Mouse (Mus musculus): ENCODE data around the gene Pax8. TPM values are rescaled to one million over a fixed set of nuclear protein-coding genes. Genes with fewer than 3 reads are reported as not detected.

Pax8 gene
- polyA plus RNA-seq, 1 experiment from 2014 or later = 0.09 TPM

DNA sequence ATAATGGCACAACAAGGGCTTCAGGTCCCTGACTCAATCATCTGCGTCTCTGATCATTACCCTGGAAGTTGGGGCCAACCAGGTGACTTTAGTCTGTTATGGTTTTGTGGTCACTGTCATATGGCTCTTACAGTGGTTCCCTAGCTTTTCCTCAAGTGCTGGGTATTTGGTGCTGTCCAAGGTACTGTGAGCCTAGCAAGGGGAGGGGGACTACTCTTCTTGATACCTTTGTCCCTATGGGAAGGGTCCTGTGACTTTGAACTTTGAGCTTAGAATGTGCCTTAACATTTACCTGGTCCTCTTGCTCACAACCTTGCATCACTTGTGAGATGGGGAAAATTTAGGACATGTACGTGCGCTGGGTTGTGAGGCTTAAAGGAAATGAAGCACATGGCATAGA, 13.3 kb upstream of the Pax8 start:
- Histone ChIP-seq H3K27me3 (ENCODE audit: control insufficient read depth, insufficient read depth, low read length) (no peaks in the 10 kb centered on the region), H3K4me1 (ENCODE audit: control insufficient read depth, insufficient read depth, low read length) (no peaks in the 10 kb centered on the region), H3K4me2 (replicated peaks; ENCODE audit: low read depth, low read length) (no peak overlapping the region), H3K9me3 (ENCODE audit: control insufficient read depth, low read depth, low read length) (no peaks in the 10 kb centered on the region), H3K9ac (replicated peaks; ENCODE audit: low read depth, low read length) (no peak overlapping the region), H3K4me3 (ENCODE audit: low read depth, low read length) (no peak overlapping the region), H3K36me3 (ENCODE audit: control insufficient read depth, insufficient read depth, low read length) (no peaks in the 10 kb centered on the region), H3K27ac (ENCODE audit: low read length) (no peak overlapping the region)
- no peak for ATAC-seq (ENCODE audit: insufficient number of reproducible peaks, insufficient read depth, low FRiP score, low read depth)
- 57% methylated on average over 3 of the region's 3 CpGs for WGBS

DNA sequence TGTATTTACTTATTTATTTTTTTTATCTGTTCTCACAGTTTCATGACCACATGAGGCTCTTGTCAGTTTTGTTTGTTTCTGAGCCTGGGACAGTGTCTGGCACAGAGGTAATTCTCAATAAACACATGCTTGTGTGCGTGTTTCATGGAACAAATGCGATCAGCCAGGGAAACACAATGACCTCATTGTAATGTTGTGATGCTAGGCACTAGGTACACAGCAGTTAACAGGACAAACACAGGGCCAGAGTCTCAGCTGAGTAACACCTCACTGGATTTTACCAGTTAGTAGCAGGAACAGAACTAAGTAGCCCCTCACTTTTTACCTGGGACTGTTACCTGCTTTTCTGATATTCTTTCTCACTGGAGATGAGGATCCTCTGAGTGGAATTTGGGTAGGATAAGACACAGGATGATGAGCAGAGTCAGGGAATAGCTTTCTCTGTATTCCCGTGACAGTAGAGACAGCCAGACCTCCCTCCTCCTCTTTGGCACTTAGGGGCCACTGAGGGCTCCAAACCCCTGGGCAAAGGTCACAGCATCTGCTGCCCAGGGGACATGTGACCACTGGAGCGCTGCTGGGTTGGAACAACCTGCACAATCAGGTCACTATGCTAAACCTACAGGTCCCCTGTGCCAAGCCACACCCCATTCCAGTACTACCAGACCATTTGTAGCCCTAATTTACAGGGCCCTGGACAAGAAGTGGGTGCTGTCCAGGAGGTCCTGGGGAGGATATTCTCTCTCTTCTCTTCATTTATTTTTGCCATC, 11.8 kb upstream of the Pax8 start:
- Histone ChIP-seq H3K36me3 (ENCODE audit: control insufficient read depth, insufficient read depth, low read length) (no peaks in the 10 kb centered on the region), H3K4me1 (ENCODE audit: control insufficient read depth, insufficient read depth, low read length) (no peaks in the 10 kb centered on the region), H3K27me3 (ENCODE audit: control insufficient read depth, insufficient read depth, low read length) (no peaks in the 10 kb centered on the region), H3K9me3 (ENCODE audit: control insufficient read depth, low read depth, low read length) (no peaks in the 10 kb centered on the region), H3K4me3 (ENCODE audit: low read depth, low read length) (no peak overlapping the region), H3K9ac (replicated peaks; ENCODE audit: low read depth, low read length) (no peak overlapping the region), H3K4me2 (replicated peaks; ENCODE audit: low read depth, low read length) (no peak overlapping the region), H3K27ac (ENCODE audit: low read length) (no peak overlapping the region)
- no peak for ATAC-seq (ENCODE audit: insufficient number of reproducible peaks, insufficient read depth, low FRiP score, low read depth)
- WGBS = 67% methylated on average over 4 of the region's 4 CpGs

- Histone ChIP-seq H3K27me3 (ENCODE audit: control insufficient read depth, insufficient read depth, low read length) (no peaks in the 10 kb centered on the region), H3K4me2 (replicated peaks; ENCODE audit: low read depth, low read length) (no peak overlapping the region), H3K36me3 (ENCODE audit: control insufficient read depth, insufficient read depth, low read length) (no peaks in the 10 kb centered on the region), H3K4me3 (ENCODE audit: low read depth, low read length) (no peak overlapping the region), H3K9ac (replicated peaks; ENCODE audit: low read depth, low read length) (no peak overlapping the region), H3K9me3 (ENCODE audit: control insufficient read depth, low read depth, low read length) (no peaks in the 10 kb centered on the region), H3K4me1 (ENCODE audit: control insufficient read depth, insufficient read depth, low read length) (no peaks in the 10 kb centered on the region), H3K27ac (ENCODE audit: low read length) (no peak overlapping the region)
- no peak for ATAC-seq (ENCODE audit: insufficient number of reproducible peaks, insufficient read depth, low FRiP score, low read depth)
- WGBS = 79% methylated on average over 4 of the region's 4 CpGs
Observed at GRCm38 (mm10) chr2:24485398-24485797, 10.0 kb upstream of the Pax8 start.

DNA sequence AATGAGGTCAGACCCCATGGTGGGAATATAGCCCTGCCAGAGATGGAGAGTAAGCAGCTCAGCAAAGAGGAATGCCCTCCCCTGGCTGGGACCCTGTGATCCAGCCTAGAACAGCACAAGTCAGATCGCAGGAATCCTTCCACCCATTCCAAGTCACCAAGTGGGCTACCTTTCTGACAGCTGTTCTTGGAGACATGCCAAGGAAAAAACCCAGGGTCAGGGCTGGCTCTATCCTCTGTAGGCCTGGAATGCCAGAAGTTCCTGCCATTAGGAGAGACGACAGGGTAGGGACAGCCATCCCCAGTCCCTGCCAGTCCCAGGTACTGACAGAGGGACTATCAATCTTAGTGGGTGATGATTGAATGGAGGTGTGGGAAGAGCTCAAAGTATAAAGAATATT, 4.5 kb upstream of the Pax8 start:
- Histone ChIP-seq H3K27me3 (ENCODE audit: control insufficient read depth, insufficient read depth, low read length) (peaks cover 12% of the 10 kb centered on the region), H3K9me3 (ENCODE audit: control insufficient read depth, low read depth, low read length) (no peaks in the 10 kb centered on the region), H3K4me3 (ENCODE audit: low read depth, low read length) (no peak overlapping the region), H3K4me1 (ENCODE audit: control insufficient read depth, insufficient read depth, low read length) (no peaks in the 10 kb centered on the region), H3K9ac (replicated peaks; ENCODE audit: low read depth, low read length) (no peak overlapping the region), H3K4me2 (replicated peaks; ENCODE audit: low read depth, low read length) (no peak overlapping the region), H3K36me3 (ENCODE audit: control insufficient read depth, insufficient read depth, low read length) (no peaks in the 10 kb centered on the region), H3K27ac (ENCODE audit: low read length) (no peak overlapping the region)
- no peak for ATAC-seq (ENCODE audit: insufficient number of reproducible peaks, insufficient read depth, low FRiP score, low read depth)
- WGBS = 51% methylated on average over 2 of the region's 2 CpGs

GRCm38 (mm10) chr2:24479151-24479550, 3.8 kb upstream of the Pax8 start:
- Histone ChIP-seq H3K9ac (replicated peaks; ENCODE audit: low read depth, low read length) (no peak overlapping the region), H3K4me2 (replicated peaks; ENCODE audit: low read depth, low read length) (no peak overlapping the region), H3K9me3 (ENCODE audit: control insufficient read depth, low read depth, low read length) (no peaks in the 10 kb centered on the region), H3K27me3 (ENCODE audit: control insufficient read depth, insufficient read depth, low read length) (peaks cover 16% of the 10 kb centered on the region), H3K4me3 (ENCODE audit: low read depth, low read length) (no peak overlapping the region), H3K36me3 (ENCODE audit: control insufficient read depth, insufficient read depth, low read length) (no peaks in the 10 kb centered on the region), H3K4me1 (ENCODE audit: control insufficient read depth, insufficient read depth, low read length) (no peaks in the 10 kb centered on the region), H3K27ac (ENCODE audit: low read length) (peak overlapping the region; percentile 29; the same call in 1 of the 2 replicates)
- no peak for ATAC-seq (ENCODE audit: insufficient number of reproducible peaks, insufficient read depth, low FRiP score, low read depth)
- 11% methylated on average over 1 of the region's 1 CpGs for WGBS

- Histone ChIP-seq H3K27me3 (ENCODE audit: control insufficient read depth, insufficient read depth, low read length) (peaks cover 20% of the 10 kb centered on the region), H3K9ac (replicated peaks; ENCODE audit: low read depth, low read length) (no peak overlapping the region), H3K4me1 (ENCODE audit: control insufficient read depth, insufficient read depth, low read length) (0 out of 2 replicates have a peak, but pooled peaks cover 2% of the 10 kb centered on the region), H3K27ac (ENCODE audit: low read length) (peak overlapping the region; percentile 29; the same call in 1 of the 2 replicates), H3K9me3 (ENCODE audit: control insufficient read depth, low read depth, low read length) (no peaks in the 10 kb centered on the region), H3K4me2 (replicated peaks; ENCODE audit: low read depth, low read length) (no peak overlapping the region), H3K4me3 (ENCODE audit: low read depth, low read length) (no peak overlapping the region), H3K36me3 (ENCODE audit: control insufficient read depth, insufficient read depth, low read length) (no peaks in the 10 kb centered on the region)
- no peak for ATAC-seq (ENCODE audit: insufficient number of reproducible peaks, insufficient read depth, low FRiP score, low read depth)
- 66% methylated on average over 4 of the region's 4 CpGs for WGBS
Observed at GRCm38 (mm10) chr2:24478611-24479010, 3.2 kb upstream of the Pax8 start.

DNA sequence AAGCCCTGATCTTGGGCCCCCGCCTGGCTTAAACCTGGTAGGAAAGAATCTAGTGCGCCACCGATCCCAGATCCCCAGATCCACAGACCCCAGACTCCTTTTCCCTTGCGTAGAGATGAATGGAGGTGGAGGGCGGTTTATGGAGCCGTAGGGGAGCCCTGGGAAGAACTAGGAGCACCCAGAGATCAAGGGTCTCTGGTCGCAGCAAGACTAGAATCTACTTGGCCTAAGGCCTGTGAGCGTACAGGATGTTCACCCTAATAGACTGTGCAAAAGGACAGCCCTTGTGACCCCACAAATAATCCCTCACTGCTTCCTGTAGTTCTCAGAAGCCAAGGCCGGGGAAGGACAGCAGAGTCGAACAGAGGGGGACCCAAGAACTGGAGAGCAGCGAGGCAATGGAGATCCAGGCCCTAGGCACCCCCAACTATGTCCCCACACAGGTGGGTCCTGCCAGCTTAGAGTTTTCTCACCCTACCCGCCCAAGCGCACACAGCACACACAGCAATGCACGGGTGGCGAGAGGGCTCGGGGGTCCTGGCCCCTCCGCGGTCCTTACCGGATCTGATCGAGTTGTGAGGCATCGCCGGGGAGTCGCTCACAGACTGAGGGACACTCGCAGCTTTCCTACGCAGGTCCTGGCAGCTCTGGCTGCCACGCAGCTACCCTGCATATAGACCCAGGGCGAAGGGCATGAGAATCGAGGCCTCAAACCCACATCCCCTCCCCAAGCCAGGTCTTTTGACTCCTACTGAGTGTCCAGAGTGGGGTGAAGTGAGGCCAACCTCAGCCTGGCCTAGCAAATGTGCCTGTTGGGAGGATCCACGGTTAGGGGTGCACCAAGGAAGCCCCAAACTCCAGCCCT, 653 bp downstream of the Pax8 start:
- peaks cover 23% of the 10 kb centered on the region for H3K27me3 ChIP-seq (ENCODE audit: control insufficient read depth, insufficient read depth, low read length)
- H3K9me3 ChIP-seq (ENCODE audit: control insufficient read depth, low read depth, low read length) = no peaks in the 10 kb centered on the region
- 40% methylated on average over 29 of the region's 29 CpGs for WGBS
- no peak overlapping the region for H3K27ac ChIP-seq (ENCODE audit: low read length)
- peak overlapping the region; percentile 19; the same call in 1 of the 2 replicates for H3K4me3 ChIP-seq (ENCODE audit: low read depth, low read length)
- no peak for ATAC-seq (ENCODE audit: insufficient number of reproducible peaks, insufficient read depth, low FRiP score, low read depth)
- H3K4me1 ChIP-seq (ENCODE audit: control insufficient read depth, insufficient read depth, low read length) = 0 out of 2 replicates have a peak, but pooled peaks cover 2% of the 10 kb centered on the region
- H3K9ac ChIP-seq (replicated peaks; ENCODE audit: low read depth, low read length) = no peak overlapping the region
- peak overlapping the region; percentile 44 for H3K4me2 ChIP-seq (replicated peaks; ENCODE audit: low read depth, low read length)
- no peaks in the 10 kb centered on the region for H3K36me3 ChIP-seq (ENCODE audit: control insufficient read depth, insufficient read depth, low read length)

GRCm38 (mm10) chr2:24473641-24474511, 1.5 kb downstream of the Pax8 start:
- Histone ChIP-seq H3K9me3 (ENCODE audit: control insufficient read depth, low read depth, low read length) (no peaks in the 10 kb centered on the region), H3K27me3 (ENCODE audit: control insufficient read depth, insufficient read depth, low read length) (peaks cover 23% of the 10 kb centered on the region), H3K4me2 (replicated peaks; ENCODE audit: low read depth, low read length) (peak overlapping the region; percentile 44), H3K27ac (ENCODE audit: low read length) (no peak overlapping the region), H3K4me3 (ENCODE audit: low read depth, low read length) (peak overlapping the region; percentile 19), H3K9ac (replicated peaks; ENCODE audit: low read depth, low read length) (no peak overlapping the region), H3K36me3 (ENCODE audit: control insufficient read depth, insufficient read depth, low read length) (no peaks in the 10 kb centered on the region), H3K4me1 (ENCODE audit: control insufficient read depth, insufficient read depth, low read length) (0 out of 2 replicates have a peak, but pooled peaks cover 2% of the 10 kb centered on the region)
- ATAC-seq (ENCODE audit: insufficient number of reproducible peaks, insufficient read depth, low FRiP score, low read depth) = no peak
- WGBS = 3% methylated on average over 56 of the region's 56 CpGs
